Mouse (Mus musculus): ENCODE results near the gene Ppp4r1.

Ppp4r1 gene

DNA sequence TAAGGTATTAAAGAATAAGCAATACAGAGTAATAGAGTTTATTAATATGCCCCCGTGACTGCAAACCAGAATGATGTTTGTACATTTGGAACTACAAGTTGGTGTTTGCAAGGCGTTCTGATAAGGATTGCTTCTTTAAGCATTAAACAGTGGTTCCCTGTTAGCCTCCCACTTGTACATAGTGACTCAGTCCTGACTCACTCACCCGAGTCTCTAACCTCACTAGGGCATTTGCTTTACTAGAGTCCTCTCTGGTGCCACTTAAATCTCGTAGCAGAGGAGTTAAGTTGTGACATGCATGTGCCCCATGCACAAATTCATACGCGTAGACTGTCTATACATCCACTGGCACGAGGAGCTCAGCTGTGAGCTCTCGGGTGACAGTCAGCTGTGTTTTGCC, 31.4 kb downstream of the Ppp4r1 start:
- DNase-seq: no peak

DNA sequence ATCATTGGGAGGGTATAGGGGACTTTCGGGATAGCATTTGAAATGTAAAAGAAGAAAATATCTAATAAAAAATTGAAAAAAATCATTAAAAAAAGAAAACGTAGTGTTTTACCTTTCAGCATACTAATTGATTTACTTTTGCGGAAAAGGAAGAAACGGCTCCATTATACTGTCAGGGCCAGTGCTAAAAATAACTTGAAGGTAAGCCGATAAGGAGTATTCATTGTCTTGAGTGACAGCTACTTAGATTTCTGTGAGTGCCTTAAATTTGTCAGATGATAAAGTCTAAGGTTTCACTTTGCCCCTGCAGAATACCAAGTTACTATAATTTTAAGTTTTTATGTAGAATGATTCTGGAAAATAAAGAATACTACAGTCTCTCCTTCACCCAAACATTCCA, 37.8 kb downstream of the Ppp4r1 start:
- no peak for DNase-seq

DNA sequence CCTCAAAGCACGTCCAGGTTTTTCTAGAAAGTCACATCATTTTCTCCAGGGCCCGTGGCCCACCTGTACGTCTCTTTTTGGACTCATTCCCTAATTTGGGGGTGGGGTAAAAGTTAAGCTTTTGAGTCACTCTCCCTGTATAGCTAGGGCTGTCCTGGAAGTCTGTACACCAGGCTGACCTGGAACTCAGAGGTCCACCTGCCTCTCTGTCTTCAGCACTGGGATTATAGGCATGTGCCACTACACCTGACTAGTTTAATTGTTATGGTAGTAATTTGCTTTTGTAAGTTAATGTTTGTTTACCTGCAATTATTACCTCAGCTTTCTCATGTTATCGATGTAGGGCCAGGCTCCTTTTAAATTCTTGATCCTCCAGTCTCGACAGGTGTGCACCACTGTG, 40.0 kb downstream of the Ppp4r1 start:
- no peak for DNase-seq

DNA sequence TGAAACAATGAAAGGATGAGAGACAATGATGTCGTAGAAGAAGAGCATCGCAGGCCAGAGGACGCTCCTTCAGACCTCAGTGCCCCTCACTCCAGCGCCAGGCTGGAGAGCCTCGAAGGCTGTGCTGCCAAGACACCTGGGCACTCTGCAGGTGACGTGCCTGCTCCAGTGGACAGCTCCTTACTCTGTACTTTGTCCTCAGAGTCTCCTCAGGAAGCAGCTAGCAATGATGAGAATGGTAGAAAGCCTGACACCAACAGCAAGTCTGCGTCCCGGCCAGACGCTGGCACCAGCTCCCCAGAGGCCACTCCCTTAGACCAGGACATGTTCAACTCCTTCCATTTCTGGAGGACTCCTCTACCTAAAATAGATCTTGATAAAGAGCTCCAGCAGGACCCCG, 41.9 kb downstream of the Ppp4r1 start:
- DNase-seq: peak in 1 of 2 experiments; percentile 22

DNA sequence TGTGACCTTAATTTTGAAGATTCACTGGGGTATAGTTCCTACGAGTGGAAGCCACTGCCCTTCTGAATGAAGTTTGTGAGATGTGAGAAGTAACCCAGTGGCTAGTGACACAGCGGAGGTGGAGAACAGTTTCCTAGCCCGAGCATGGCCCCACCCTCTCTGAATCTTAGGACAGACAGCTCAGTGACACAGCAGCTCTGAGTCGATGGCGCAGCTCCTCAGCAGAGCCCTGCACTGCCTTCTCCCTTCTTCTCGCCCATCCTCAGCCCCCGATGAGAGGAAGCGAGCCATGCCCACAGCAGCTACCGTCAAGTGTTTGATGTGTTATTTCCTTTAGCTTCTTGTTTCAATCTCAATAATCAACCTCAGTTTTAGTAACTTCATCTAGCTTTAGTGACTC, 43.9 kb downstream of the Ppp4r1 start:
- DNase-seq: no peak

DNA sequence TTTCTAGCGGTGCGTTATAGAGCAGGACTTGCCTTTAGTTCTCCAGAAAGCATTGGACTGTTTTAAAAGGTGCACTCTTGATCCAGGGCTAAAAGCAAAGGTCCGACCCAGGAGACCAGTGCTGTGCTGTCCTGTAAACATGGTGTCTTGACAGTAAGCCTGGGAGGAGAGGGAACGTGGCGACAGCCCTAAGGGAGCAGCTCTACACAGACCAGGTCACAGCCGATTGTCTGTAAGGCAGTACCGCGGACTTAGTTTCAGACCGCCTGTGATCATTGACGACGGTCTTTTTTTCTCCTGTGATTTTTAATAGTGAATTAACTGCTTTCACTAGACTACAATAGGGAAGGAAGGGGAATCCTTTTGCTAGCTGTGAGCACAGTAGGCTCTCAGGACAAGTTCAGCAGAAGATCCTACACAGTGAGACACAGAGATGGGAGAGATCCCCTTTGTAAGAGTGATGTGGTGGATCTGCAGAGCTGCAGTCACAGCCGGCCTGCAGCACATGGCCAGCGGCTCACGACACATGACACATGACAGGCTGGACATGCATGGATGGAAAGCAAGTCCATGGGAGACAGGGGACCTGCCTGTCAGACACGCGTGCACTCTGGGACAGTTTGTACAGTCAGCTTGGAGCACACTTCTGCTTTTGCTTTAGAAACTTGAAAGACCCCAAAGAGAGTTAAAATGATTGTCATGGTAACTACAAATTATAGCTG, 44.9 kb downstream of the Ppp4r1 start:
- DNase-seq: no peak

DNA sequence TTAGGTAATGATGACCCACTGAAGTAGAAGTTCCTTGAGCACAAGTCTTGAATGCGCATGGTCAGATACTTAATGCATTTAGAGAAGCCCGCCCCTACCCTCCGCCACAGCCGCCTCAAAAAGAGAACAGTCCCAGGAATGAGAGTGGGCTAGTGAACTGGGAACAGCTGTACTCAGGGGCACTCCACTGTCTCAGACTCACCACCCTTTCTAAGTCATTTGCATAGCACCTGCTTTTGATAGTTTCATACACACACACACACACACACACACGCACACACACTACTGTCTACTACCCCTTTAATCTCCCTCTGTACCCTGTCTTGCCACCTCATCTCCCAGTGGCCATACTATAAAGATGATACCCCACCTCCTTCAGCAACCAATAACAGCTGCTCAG, 45.5 kb downstream of the Ppp4r1 start:
- no peak for DNase-seq

DNA sequence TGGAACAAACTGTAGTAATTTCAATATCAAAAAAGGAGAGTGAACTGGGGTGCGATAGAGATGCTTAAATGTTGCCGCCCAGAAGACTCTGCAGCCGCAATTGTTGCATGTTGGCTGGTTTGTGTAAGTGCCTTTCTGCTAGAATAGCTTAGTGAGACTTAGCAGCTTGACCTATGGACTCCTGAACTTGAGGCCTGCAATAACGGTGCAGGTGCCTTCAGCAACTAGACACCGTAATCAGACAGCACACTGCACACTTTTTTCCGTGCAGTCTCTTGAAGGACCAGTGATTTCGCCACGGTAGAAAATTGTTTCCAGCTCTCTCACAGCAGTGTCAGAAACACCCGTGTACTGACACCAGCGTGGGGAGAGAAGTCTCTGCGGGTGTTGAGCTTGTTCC, 46.6 kb downstream of the Ppp4r1 start:
- no peak for DNase-seq

DNA sequence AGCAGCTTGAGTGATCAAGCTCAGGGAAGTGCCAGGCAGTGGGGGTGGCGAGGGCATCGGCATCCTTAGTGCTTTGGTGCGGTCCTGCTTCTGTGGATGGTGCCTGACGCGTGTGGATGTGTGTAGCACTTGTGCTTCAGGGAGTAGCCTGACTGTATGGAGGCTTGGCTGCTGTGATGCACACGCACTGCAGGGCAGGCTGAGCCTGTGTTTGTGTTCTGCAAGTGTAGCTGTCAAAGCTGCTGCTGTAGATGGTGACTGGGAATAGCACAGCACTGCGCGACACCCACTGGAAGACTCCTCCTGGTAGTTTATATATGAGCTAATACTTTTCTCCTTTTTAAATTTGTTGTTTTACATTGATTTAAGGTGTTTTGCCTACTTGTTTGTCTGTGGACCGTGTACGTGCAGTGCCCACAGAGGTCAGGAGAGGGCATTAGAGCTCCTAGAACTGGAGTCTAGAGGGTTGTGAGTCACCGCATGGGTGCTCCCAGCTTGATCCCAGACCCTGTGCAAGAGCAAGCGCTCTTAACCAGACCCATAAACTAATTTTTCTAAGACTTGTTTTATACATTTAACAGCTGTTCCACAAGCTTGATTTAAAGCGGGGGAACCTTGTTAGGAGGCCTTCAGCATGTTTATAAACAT, 48.0 kb downstream of the Ppp4r1 start:
- DNase-seq: no peak

DNA sequence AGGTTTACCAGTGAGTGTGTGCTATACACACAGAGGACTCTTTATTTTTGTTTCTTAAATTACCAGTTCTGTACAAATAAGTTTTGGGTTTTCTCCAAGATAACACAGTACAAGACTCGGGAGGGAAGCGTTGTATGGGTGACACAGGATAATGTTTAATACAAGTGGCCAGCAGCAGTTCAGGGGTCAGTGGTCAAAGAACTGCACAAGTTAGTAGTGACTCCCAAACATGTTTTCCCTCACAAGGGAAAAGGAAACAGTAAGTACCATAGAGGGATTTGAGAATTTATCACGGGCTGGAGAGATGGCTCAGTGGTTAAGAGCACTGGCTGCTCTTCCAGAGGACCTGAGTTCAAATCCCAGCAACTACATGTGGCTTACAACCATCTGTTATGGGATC, 51.5 kb downstream of the Ppp4r1 start:
- DNase-seq: no peak

DNA sequence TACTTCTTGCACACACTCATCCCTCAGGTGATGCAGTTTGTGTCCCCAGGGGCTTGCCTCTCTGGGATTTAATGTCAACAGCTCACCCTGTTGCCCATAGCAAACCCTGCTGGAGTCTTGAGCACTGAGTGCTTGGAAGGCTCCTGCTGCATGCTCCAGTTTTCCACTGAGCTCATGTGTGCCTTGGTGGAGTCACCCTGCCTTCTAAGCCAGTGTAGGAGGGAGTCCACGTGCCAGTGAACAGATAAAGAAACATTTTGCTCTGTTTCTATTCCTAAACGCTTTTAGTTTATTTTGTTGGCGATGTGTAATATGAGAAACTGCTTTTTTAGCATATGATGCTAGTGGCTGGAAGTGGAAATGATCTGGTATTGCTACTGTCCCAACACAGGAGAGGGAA, 54.4 kb downstream of the Ppp4r1 start:
- no peak for DNase-seq

DNA sequence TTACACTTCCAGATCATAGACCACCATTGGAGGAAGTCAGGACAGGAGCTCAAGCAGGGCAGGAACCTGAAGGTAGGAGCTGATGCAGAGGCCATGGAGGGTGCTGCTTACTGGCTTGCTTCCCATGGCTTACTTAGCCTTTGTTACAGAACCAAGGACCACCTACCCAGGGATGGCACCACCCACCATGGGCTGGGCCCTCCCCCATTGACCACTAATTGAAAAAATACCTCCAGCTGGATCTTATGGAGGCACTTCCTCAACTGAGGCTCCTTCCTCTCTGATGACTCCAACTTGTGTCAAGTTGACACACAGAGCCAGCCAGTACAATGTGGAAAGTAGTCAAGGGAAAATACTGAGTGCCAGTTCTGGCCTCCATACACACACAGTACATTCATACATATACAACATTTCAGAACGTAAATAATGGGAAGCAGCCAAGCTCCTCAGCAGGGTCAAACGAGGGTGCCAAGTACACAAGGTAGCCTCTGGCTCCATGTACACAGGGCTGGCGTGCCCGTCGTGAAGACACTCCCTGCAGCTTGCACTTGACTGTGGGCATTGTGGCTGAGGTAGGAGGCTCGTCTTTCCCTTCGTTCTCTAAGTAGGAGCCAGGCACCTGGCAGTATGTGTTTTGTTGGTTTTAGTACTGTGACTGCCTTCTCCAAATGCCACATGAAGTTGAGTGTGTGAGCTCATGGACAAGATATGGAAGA, 57.3 kb downstream of the Ppp4r1 start:
- DNase-seq: no peak

DNA sequence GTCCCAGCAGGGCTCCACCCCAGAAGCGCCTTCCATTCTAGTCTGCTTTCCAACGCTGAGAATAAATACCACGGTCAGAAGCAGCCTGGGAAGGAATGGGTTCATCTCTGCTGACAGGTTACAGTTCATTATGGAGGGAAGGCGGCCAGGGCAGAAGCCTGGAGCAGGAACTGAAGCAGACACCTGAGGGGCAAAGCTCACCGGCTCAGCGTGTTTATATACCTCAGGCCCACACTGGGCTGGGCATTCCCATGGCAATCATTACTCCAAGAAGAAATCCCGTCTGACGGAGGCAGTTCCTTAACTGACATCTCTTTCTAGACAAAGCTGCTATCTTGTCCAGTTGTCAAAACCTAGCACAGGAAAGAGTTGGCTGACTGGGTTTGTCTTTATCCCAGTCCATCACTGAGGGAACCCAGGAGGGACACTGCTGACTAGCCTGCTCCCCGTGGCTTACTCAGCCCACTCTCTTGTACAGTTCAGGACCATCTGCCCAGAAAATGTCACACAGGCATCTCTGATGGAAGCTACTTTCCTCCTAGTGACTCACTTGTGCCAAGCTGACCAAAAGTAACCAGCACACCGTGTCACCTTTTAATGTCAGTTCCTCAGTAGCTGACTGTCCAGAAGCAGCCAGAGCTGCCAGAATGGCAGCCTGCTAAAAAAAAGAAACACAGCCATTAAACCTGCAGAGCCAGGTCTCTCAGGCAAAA, 60.5 kb downstream of the Ppp4r1 start:
- peak; percentile 30 to 36 for DNase-seq

DNA sequence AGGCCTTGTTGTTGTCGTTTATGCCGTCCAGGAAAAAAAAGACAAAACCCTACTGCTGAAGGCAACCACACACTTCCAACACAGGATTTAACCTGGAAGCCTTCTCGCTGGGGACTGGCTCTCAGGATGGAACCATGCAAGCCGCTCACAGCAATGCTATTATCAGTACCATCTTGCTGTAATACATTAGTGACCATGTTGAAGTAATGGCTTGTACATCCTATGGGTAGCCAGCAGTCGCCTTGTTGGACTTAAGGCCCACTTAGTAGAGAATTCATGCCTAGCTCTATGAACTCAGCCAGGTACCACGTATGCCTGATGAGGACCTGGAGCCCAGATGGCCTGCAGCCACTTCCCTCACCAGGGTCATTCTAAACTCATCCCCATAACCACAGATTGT, 63.0 kb downstream of the Ppp4r1 start:
- no peak for DNase-seq

DNA sequence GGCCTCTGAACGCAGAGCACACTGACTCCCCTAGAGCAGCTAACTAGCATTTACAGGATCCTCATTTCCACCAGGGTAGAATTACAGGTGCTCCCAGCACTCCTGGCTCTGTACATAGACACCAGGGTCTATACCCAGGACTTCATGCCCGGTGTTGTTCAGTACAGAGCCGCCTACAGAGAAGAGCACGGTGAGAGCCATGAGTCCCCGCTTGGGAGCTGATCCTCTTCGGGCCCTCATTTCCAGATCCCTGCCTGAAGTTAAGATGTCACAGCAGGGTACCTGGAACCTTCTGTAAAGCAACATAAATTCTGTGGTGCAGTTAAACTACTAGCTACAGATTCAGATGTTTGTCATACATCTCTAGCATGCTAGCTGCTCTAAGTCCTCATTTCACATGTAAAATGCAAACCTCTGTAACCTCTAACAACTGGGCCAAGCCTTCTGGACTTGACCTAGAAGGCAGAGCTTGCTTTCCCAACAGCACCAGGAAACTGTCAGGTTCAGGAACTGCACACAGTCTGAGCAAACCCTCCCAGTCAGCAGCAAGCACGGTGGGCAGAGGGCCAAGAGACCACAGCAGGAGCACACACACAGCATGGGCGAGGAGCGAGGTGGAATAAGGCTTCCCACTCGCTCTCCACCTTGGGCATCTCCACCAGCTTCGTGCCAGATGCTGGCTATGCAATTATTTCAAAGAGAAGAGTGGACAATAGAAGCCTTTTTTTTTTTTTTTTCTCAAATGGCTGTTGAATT, 65.5 kb downstream of the Ppp4r1 start:
- DNase-seq: peak; percentile 67 to 68

DNA sequence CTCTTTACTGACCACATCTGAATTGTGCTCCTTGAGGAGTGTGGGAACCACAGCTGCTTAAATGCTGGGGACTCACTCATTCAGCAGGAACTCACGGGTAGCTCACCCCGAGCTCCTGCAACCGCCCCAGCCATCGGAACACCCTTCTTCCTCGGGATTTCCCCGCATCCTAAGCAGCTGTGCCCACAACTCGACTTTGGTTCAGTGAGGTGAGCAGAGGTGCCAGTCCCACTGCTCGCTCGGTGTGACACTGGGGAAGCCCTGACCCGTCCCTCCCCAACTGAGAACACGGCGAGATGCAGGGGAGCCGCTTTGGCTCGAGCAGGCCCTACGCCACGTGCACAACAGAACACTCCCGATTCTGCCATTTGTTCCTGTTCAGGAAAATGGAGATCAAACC, 68.1 kb downstream of the Ppp4r1 start:
- DNase-seq: no peak

DNA sequence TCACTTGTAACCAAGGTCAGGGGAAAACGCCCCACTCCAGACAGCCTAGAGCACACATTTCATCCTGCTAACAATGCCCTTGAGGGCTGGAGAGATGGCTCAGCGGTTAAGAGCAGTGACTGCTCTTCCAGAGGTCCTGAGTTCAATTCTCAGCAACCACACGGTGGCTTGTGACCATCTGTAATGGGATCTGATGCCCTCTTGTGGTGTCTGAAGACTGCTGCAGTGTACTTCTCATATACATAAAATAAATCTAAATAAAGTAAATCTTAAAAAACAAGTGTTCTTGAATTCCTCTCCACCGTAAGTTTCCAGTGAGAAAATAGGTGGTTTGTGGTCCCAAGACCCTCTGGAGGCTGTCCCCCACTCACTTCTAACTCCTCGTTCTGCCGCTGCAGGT, 69.4 kb downstream of the Ppp4r1 start:
- no peak for DNase-seq

DNA sequence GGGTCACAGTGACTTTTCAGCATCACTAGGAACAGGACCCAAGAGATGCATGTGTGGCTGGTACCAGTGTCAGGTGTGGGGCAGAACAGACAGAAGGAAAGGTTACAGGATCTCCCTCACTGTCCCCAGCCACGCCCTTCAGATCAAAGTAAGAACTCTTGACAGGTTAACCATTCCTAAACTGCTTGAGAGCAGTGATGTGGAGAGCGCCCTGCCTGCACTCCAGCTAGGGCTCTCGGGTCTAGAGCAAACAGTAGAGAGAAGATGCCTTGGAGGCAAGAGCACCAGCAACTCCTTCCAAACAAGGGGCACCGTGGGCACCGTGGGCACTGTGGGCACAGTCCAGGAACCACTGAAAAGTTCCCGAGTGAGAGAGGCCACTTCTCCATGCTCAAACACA, 71.0 kb downstream of the Ppp4r1 start:
- DNase-seq: no peak

DNA sequence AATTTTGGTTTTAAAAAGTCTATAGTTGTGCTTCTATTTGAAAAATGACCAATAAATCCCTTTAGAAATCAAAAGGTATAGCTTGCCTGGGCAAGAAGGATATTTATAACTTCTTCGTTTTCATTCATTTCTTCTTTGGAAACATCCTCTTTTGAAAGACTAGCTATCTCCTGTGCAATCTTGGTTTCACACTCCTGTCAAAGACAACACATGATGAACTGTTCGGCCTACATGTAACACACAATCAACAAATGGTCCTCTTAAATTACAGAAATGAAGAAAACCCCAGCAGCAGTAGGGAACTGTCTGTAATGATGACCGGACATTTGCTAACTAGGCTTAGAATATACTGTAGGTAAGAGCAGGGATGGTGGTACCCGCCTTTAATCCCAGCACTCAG, 71.6 kb downstream of the Ppp4r1 start:
- no peak for DNase-seq

DNA sequence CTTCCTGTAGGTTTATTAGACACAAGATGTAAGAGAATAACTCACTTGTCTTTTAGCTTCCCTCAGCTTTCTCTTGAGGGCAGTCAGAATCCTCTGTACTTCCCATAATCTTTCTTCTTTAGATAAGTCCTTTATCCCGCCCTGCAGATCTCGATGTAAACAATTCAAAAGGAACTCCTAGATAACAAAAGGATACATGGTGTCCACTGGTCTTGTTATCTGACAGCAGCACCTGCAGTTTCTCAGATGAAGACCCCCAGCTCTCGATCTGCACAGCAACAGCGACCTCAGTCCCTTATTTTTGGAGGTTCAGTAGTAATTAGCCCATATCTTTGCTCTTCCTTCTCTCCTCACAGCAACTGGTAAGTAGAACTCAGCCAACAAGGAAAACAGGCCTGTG, 75.2 kb downstream of the Ppp4r1 start:
- no peak for DNase-seq

DNA sequence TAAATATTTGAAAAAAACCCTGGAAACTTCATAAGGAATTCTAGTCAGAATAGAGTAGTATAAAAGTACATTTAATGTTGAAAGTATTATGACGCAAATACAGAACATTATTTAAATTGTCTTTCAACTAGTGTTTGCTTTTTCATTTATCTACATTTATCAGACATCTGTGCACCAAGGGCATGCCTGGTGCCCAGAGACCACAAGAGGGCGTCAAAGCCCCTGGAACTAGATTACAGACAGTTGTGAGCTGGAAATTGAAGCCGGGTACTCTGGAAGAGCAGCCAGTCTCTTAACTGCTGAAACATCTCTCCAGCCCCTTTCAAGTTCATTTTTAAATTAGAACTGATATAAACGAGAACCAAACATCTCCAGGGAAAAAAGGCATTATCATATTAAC, 80.2 kb downstream of the Ppp4r1 start:
- DNase-seq: peak; percentile 47 to 50

DNA sequence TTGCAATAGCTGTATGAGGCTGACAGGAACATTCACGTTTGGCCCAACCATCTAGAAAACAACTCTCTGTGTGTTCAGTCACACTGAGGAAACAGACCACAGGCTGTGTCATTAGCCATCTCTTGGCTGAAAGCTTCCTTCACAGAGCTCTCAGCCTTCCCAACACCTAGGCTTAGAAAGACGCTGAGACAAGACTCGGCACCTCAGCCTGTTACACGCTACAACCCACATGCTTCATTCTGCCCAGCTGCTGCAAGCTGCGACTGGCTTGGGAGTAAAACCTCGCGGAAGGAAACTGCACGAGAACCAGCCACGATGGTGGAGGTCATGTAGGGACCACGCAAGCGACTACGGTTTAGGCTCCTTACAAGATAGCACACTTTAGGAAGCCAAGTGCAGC, 81.5 kb downstream of the Ppp4r1 start:
- DNase-seq: no peak

DNA sequence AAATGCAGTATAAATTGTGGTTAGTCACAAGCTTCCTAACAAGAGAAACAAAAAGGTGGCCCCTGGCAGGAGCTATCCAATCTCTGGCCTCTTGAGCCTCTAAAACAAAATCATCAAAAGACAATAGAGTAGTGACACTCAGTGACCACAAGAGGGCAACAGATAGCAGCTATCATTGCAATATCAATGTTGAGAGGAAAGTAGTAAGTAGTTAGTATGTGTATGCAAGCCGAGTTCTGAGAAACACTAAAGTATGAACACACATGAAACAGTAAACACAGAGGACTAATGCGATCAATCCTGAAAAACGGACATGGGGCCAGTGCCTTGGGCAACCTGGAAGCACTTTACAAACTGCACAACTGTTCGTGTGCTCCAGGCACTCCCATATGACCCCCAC, 82.4 kb downstream of the Ppp4r1 start:
- DNase-seq: peak; percentile 45 to 50

All from cerebellum, adult 18-20 months (tissue).